Mouse (Mus musculus) forebrain, embryonic 12.5 days (tissue): Measurements from ENCODE around the gene Ly6g6d. TPM values are rescaled to one million over a fixed set of nuclear protein-coding genes. Genes with fewer than 3 reads are reported as not detected.

Experiments used
- ATAC-seq: fragments of 200-750 bp; cut with Nextera tagmentation; 2 replicates; pipeline ENCODE4 v1.8.0; 2017; ENCODE audit warnings: moderate TSS enrichment; ENCODE audit not compliant: low FRiP score
- H3K27ac ChIP-seq: fragments of 300-500 bp; sonication (generic); 2 replicates; pipeline ENCODE4 v1.5.1; 2016; ENCODE audit warnings: mild to moderate bottlenecking
- H3K27me3 ChIP-seq: fragments of 300-500 bp; sonication (generic); 2 replicates; pipeline ENCODE4 v1.6.1; 2016; ENCODE audit warnings: mild to moderate bottlenecking
- H3K36me3 ChIP-seq: fragments of 300-500 bp; sonication (generic); replicated peaks from 2 replicates; pipeline ENCODE4 v1.6.1; 2016; ENCODE audit warnings: mild to moderate bottlenecking
- H3K4me1 ChIP-seq: fragments of 300-500 bp; sonication (generic); 2 replicates; pipeline ENCODE4 v1.6.1; 2016
- H3K4me2 ChIP-seq: fragments of 300-500 bp; sonication (generic); 2 replicates; pipeline ENCODE4 v1.6.1; 2016; ENCODE audit warnings: mild to moderate bottlenecking, moderate library complexity
- H3K4me3 ChIP-seq: fragments of 300-500 bp; sonication (generic); replicated peaks from 2 replicates; pipeline ENCODE4 v1.5.1; 2016; ENCODE audit warnings: mild to moderate bottlenecking
- H3K9ac ChIP-seq: fragments of 300-500 bp; sonication (generic); 2 replicates; pipeline ENCODE4 v1.6.1; 2016; ENCODE audit warnings: mild to moderate bottlenecking
- H3K9me3 ChIP-seq: fragments of 300-500 bp; sonication (generic); 2 replicates; pipeline ENCODE4 v1.6.1; 2016
- WGBS: fragments of 180-500 bp; shearing (Covaris S2); methylation state at CpG from one replicate; pipeline ENCODE4 v1.1.7; 2016; 5-methylcytosine and 5-hydroxymethylcytosine counted together
- polyA plus RNA-seq: library from polyadenylated mRNA; unstranded; fragments of >200 nt; fragmentation: Nextera tagmentation; extraction: Ambion mirVana; gene quantifications from 2 replicates; pipeline ENCODE4 v1.2.1, GENCODE M21; 2016

The Ly6g6d gene
- polyA plus RNA-seq, 1 experiment from 2014 or later = 0.29 TPM

DNA sequence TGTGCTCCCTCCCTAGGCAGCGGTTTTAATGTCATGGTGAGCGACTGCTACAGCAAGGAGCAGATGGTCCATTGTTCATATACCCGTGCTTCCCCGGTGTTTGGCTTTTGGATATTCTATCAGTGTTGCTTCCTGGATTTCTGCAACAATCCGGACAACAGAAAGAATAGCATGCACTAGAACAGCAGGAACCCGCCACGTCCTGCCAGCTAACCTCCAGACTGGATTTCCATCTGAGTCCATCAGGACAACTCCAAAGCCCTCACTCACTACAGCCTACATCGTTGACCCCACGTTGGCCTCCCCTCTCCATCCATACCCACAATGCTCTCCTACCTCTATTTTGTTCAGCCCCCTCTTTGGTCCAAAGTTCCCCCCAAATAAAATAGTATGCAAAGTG is 33.9 kb upstream of the Ly6g6d start:
- no peaks in the 10 kb centered on the region for H3K9me3 ChIP-seq
- peaks cover 30% of the 10 kb centered on the region for H3K36me3 ChIP-seq
- H3K9ac ChIP-seq = no peak overlapping the region
- no peaks in the 10 kb centered on the region for H3K4me1 ChIP-seq
- ATAC-seq = no peak
- no peak overlapping the region for H3K4me3 ChIP-seq
- 83% methylated on average over 9 of the region's 9 CpGs for WGBS
- H3K27ac ChIP-seq = no peak overlapping the region
- no peak overlapping the region for H3K4me2 ChIP-seq
- H3K27me3 ChIP-seq = no peaks in the 10 kb centered on the region; the same call in 1 of the 2 replicates

DNA sequence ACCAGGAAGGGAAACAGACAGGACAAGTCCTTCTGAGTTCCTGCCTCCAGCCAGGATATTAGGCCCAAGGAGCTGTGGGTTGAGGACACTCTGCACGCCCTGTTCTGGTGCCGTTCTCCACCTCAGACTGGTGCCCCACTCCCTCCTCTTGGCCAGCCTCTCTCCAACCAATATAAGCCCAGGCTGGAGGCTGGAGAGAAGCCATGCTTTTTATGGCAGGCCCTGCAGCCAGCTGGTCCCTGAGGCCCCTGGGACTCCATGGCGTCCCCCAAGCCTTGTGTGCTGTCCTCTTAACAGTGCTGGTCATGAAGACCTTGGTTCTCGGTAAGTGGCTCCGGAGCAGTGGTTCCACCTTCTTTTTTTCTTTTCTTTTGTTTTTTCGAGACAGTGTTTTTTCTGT is 30.2 kb upstream of the Ly6g6d start, which contains the start of gene Ly6g5c:
Gene Ly6g5c, plus strand, starts transcription at position 183 of the 400 bp plus-strand sequence.
- 90% methylated on average over 6 of the region's 6 CpGs for WGBS
- Histone ChIP-seq H3K9ac (no peak within 1 kb of the TSS), H3K9me3 (no peaks in the 10 kb centered on the region), H3K4me1 (peaks cover 8% of the 10 kb centered on the region; the same call in 1 of the 2 replicates), H3K36me3 (peaks cover 9% of the 10 kb centered on the region), H3K27me3 (no peaks in the 10 kb centered on the region; the same call in 1 of the 2 replicates), H3K4me2 (no peak within 1 kb of the TSS), H3K4me3 (no peak within 1 kb of the TSS), H3K27ac (no peak within 1 kb of the TSS)
- ATAC-seq = no peak

DNA sequence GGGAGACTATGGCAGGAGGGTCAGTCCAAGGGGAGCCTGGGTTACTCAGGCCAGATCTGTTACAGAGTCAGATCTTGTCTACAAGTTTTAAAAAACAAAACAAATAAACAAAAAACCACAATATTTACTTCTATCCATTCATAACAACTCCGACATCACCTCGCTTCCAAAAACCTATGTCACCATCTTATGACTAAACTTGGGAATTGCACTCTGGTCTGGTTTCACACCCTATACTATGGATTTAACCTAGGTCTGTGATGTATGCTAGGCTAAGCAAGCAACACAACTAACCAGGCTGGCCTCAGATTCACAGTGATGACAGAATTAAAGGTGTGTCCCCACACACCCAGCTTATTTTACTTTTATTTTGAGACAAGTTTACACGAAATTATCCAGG is 28.7 kb upstream of the Ly6g6d start:
- peaks cover 8% of the 10 kb centered on the region; the same call in 1 of the 2 replicates for H3K4me1 ChIP-seq
- no peaks in the 10 kb centered on the region for H3K9me3 ChIP-seq
- H3K9ac ChIP-seq = 0 out of 2 replicates have a peak overlapping the region, but pooled peaks have one; percentile 29
- no peak for ATAC-seq
- no peak overlapping the region for H3K27ac ChIP-seq
- no peak overlapping the region for H3K4me3 ChIP-seq
- no peaks in the 10 kb centered on the region; the same call in 1 of the 2 replicates for H3K27me3 ChIP-seq
- peaks cover 25% of the 10 kb centered on the region for H3K36me3 ChIP-seq
- no peak overlapping the region; the same call in 1 of the 2 replicates for H3K4me2 ChIP-seq
- WGBS = 60% methylated on average over 3 of the region's 3 CpGs

DNA sequence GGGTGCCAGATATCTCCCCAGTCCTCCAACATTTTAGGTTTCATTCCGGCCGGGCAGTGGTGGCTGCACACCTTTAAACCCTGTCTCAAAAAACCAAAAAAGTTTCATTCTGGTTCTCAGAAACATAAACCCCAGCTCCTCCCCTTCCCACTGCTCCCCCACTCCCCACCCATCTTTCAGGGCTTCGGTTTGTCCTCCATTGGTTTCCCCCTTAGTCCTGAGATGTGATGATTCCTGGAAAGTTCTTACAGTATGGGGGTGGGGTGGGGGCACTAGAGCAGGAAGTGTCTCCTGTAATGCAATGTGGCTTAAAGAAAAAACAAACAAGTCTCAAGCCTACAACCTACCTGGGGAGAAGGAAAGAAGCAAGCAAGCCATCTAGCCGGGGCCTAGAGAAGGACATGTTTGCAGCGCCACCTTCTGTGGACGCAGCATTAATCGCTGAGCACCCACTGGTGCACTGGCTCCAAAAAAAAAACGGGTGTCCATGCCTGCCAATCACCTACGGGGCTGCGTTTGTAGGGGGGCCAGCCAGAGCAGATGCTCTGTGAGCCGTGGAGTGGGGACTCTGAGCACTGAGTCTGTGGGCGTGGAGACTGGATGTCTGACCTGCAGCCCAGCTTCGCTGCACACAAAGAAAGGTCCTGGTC is 28.0 kb upstream of the Ly6g6d start:
- Histone ChIP-seq H3K4me3 (no peak overlapping the region; the same call in 1 of the 2 replicates), H3K27me3 (no peaks in the 10 kb centered on the region), H3K4me1 (peaks cover 8% of the 10 kb centered on the region; the same call in 1 of the 2 replicates), H3K9ac (peak overlapping the region; percentile 29; the same call in 1 of the 2 replicates), H3K36me3 (peaks cover 31% of the 10 kb centered on the region), H3K9me3 (no peaks in the 10 kb centered on the region), H3K27ac (no peak overlapping the region), H3K4me2 (peak overlapping the region; percentile 42)
- WGBS = 23% methylated on average over 13 of the region's 13 CpGs
- peak; percentile 51 for ATAC-seq

DNA sequence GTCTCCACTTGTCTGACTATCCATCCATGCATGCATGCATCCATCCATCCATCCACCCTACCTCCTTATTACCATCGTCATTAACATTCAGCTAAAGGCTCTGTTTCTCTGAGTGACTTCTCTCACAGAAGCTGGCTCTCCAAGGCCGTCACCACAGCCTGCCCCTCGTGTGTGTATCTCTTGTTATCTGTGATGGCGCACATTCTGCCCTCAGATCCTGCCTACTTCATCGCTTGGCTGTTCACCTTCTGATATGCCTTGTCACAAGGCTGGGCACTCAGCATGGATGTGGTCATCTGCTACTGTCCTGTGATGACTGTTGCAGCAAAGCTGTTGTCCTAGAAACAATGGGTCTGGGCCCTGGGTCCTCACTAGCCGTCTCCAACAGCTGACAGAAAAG is 26.9 kb upstream of the Ly6g6d start:
- 84% methylated on average over 6 of the region's 6 CpGs for WGBS
- no peak overlapping the region for H3K4me3 ChIP-seq
- no peak for ATAC-seq
- peaks cover 42% of the 10 kb centered on the region for H3K36me3 ChIP-seq
- no peaks in the 10 kb centered on the region for H3K27me3 ChIP-seq
- H3K4me1 ChIP-seq = peaks cover 8% of the 10 kb centered on the region; the same call in 1 of the 2 replicates
- no peak overlapping the region for H3K9ac ChIP-seq
- no peak overlapping the region for H3K4me2 ChIP-seq
- H3K27ac ChIP-seq = no peak overlapping the region
- H3K9me3 ChIP-seq = no peaks in the 10 kb centered on the region

DNA sequence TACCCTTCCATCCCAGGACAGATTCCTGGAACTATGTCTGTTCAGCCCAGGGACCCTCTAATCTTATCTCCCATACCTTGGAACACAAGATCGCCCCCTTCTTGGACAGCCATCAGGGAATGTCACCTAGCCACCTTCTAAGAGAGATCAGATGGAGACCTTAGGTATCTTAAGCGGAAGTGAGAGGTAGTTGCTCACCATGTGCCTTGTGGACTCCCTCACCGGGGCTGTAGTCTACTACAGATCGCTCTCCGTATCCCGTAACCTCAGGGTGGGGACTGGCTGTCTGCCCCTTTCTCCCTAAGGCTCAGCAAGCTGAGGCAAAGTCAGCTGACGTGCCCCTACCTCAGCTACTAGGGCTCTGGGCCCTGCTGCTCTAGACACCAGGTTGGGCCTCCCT is 26.2 kb upstream of the Ly6g6d start:
- no peaks in the 10 kb centered on the region for H3K27me3 ChIP-seq
- peaks cover 8% of the 10 kb centered on the region; the same call in 1 of the 2 replicates for H3K4me1 ChIP-seq
- no peak overlapping the region for H3K4me3 ChIP-seq
- no peak overlapping the region for H3K4me2 ChIP-seq
- H3K36me3 ChIP-seq = peaks cover 49% of the 10 kb centered on the region
- WGBS = 91% methylated on average over 7 of the region's 7 CpGs
- no peak for ATAC-seq
- H3K9me3 ChIP-seq = no peaks in the 10 kb centered on the region
- H3K27ac ChIP-seq = no peak overlapping the region
- H3K9ac ChIP-seq = no peak overlapping the region

DNA sequence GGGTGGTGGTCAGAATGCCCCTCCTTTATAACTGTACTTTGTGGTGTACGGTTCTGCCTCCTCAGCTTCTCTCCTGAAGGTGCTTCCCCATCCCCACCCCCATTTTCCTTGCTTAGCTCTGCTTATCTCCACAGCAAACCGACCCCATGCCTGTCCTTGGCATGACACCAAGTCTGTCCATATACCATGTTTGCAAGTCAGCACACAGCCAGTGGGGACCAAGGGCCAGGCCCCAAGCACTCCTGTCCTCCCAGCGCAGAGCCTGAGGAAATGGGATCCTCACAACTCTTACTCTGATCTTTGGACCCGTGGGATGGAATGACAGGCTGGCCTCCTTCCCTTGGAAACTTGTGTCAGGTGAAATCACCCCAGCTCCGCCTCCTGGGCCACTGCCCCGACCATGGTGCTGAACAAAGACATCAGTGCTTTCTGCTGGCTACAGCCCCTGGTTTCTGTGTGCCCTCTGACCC is 25.4 kb upstream of the Ly6g6d start:
- Histone ChIP-seq H3K9me3 (no peaks in the 10 kb centered on the region), H3K36me3 (peaks cover 57% of the 10 kb centered on the region), H3K9ac (no peak overlapping the region), H3K4me1 (peaks cover 8% of the 10 kb centered on the region; the same call in 1 of the 2 replicates), H3K4me2 (no peak overlapping the region), H3K27me3 (no peaks in the 10 kb centered on the region), H3K4me3 (no peak overlapping the region), H3K27ac (no peak overlapping the region)
- ATAC-seq = no peak
- WGBS = 79% methylated on average over 6 of the region's 6 CpGs

DNA sequence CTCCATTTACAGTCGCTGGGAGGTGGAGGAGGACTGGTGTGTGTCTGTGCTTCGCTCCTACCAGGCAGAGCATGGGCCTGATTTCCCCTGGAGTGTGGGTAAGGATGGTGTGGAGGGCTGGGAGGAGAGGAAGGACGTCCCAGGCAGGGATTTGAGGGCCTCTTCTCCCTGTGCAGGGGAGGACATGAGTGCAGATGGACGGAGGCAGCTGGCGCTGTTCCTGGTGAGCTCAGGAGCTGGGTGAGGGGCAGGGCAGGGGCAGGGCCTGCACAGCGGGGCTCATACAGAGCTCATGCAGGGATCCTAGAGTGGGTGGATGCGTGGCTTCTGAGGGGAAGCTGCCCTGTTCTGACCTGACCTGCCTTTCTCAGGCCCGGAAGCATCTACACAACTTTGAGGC is 24.4 kb upstream of the Ly6g6d start:
- H3K27me3 ChIP-seq = no peaks in the 10 kb centered on the region
- peaks cover 8% of the 10 kb centered on the region; the same call in 1 of the 2 replicates for H3K4me1 ChIP-seq
- ATAC-seq = no peak
- H3K9ac ChIP-seq = no peak overlapping the region
- no peak overlapping the region for H3K27ac ChIP-seq
- H3K36me3 ChIP-seq = peaks cover 67% of the 10 kb centered on the region
- H3K4me3 ChIP-seq = no peak overlapping the region
- H3K4me2 ChIP-seq = no peak overlapping the region
- no peaks in the 10 kb centered on the region for H3K9me3 ChIP-seq
- 81% methylated on average over 8 of the region's 8 CpGs for WGBS

DNA sequence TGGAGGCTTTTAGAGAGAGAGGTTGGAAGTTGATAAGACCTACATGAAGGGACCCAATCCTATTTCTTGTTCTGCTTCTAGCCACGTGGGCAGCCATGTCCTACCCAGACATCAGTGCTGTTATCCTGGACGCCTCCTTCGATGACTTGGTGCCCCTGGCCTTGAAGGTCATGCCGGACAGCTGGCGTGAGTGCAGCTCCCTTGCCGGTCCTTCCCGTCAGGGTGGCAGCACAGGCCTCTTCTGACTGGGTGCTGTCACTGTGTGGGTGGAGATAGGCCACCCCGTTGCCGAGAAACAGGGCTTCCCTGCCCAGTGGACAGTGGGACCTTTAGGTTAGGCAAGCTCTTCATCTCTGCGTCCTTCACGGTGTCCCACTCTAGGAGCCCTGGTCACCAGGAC is 23.3 kb upstream of the Ly6g6d start:
- Histone ChIP-seq H3K36me3 (peaks cover 78% of the 10 kb centered on the region), H3K4me3 (no peak overlapping the region), H3K27me3 (no peaks in the 10 kb centered on the region), H3K9ac (no peak overlapping the region), H3K9me3 (no peaks in the 10 kb centered on the region), H3K27ac (no peak overlapping the region), H3K4me1 (peaks cover 6% of the 10 kb centered on the region; the same call in 1 of the 2 replicates), H3K4me2 (no peak overlapping the region)
- WGBS = 95% methylated on average over 11 of the region's 11 CpGs
- no peak for ATAC-seq

DNA sequence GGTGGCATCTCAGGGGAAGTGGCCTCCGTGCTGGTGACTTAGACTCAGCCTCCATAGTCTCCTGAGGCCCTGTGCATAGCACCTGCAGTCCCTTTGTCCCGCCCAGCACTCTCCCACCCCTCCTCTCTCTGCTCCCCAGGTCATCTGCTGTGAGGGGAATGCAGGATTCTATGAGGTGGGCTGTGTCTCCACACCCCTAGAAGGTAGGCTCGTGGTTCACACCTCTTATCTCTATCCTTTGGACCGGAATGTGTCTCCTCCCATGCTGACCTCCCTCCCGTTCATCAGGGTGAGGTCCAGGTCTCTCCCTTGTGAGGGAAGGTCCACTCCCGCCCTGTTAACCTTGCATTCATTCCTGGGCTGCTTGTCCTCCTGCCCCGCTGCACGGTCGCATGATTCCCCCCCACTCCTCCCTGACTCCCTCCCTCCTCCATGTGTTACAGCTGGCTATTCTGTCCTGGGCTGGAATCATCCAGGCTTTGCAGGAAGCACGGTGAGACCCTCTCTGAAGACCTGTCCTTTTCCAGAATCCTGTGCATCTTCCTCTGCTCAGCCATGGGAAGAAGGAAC is 22.4 kb upstream of the Ly6g6d start:
- no peak overlapping the region for H3K9ac ChIP-seq
- 75% methylated on average over 10 of the region's 10 CpGs for WGBS

DNA sequence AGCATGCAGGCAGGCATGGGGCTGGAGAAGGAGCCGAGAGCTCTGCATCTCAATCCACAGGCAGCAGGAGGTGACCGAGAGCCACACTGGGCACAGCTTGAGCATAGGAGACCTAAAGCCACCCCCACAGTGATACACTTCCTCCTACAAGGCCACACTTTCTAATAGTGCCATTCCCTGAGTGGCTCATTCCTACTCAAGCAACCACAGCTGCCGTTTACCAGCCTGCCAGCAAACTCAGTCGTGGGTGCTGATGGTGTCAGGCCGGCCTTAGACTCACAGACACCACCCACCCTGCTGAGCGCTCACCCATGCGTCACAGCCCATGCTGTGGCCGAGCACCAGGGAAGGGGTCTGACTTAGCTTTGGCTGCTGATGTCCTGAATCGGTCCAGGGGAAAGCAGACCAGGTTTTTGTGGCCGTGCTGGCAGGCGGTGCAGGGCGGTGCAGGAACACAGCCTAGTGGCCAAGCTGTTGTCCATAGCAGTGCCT is 19.3 kb upstream of the Ly6g6d start:
- Histone ChIP-seq H3K4me3 (no peak overlapping the region), H3K36me3 (peaks cover 94% of the 10 kb centered on the region), H3K9me3 (no peaks in the 10 kb centered on the region), H3K4me2 (no peak overlapping the region), H3K9ac (no peak overlapping the region), H3K27ac (no peak overlapping the region), H3K4me1 (no peaks in the 10 kb centered on the region), H3K27me3 (no peaks in the 10 kb centered on the region)
- 77% methylated on average over 12 of the region's 12 CpGs for WGBS
- no peak for ATAC-seq

More for the DNA sequence above, 22.4 kb upstream of the Ly6g6d start:
- Histone ChIP-seq H3K9me3 (no peaks in the 10 kb centered on the region), H3K4me2 (no peak overlapping the region), H3K4me3 (no peak overlapping the region), H3K4me1 (no peaks in the 10 kb centered on the region), H3K27me3 (no peaks in the 10 kb centered on the region), H3K36me3 (peaks cover 85% of the 10 kb centered on the region), H3K27ac (no peak overlapping the region)
- ATAC-seq = no peak

DNA sequence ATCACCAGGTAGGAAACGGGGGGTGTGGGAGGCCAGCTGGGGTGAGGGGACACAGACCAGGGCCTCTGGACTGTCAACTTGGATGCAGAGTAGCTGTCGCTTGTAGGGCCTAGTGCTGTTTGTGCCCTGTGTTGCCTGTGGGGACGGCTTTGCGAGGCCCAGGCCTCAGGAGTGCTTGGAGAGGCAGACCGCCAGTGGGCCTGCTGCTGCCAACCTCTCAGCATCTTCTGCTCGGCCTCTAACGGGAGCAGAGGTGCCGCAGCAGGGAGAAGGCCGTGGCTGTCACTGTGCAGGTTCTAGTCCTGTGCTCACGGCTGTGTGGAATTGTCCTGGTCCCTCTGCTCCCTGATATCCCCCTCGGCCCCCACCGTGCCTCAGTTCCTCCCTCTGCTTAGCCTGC is 18.7 kb upstream of the Ly6g6d start:
- H3K27me3 ChIP-seq = no peaks in the 10 kb centered on the region
- H3K4me2 ChIP-seq = no peak overlapping the region
- no peak overlapping the region for H3K9ac ChIP-seq
- H3K36me3 ChIP-seq = peaks cover 94% of the 10 kb centered on the region
- no peak for ATAC-seq
- H3K27ac ChIP-seq = no peak overlapping the region
- 79% methylated on average over 12 of the region's 12 CpGs for WGBS
- H3K4me3 ChIP-seq = no peak overlapping the region
- H3K4me1 ChIP-seq = no peaks in the 10 kb centered on the region
- H3K9me3 ChIP-seq = no peaks in the 10 kb centered on the region
